Mouse (Mus musculus): ENCODE results near the gene Gnpnat1.

DNA sequence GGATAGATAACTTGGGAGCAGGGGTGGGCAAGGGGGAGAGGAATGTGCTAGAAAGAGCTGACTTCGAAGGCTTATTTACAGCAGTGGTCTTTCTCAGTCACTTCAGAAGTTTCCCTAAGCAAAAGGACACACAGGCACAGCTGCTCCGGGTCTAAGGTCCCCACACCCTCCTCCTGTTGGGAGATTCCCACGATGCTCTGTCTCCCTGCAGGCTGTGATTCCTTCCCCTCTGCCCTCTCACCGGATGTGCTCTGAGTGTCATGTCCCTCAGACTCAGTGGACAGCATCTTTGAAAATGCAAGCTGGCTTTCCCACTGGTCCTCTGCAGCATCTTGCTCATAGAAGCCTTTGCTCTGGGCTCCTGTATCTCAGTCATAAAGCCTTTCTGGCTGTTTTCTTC, 47.4 kb upstream of the Gnpnat1 start:
- no peak for TF ChIP-seq CTCF (IDR thresholded peaks at IDR 0.05; ENCODE audit: extremely low read depth, insufficient read depth, insufficient read length, insufficient replicate concordance)
- TF ChIP-seq POLR2A (IDR thresholded peaks at IDR 0.05; ENCODE audit: low read depth, low read length): no peak
